Mouse (Mus musculus): Measurements from ENCODE around the gene Chd6.

The Chd6 gene

DNA sequence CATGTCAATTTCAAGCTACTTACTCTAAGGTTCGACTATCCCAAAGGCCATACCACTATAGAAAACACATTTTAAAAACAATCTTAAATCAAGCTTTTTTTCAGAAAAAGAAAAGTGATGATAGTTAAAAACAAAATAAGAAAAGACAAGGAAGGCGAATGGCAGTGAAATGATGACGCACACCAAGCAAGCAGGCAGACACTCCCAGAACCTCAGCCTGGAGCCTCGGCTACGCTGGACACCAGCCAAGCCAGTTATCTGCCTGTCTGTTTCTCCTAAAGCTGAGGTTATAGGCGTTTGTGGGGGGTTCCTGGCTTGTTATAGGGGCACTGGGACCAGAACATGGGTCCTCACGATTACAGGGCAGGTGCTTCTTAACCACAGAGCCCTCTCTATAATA is 76.5 kb downstream of the Chd6 start:
- no peak for TF ChIP-seq POU5F1 (IDR thresholded peaks at IDR 0.05; ENCODE audit: borderline replicate concordance, low read length)
- TF ChIP-seq CTCF (conservative IDR thresholded peaks at IDR 0.05; ENCODE audit: low read length), result no peak
- TF ChIP-seq NANOG (IDR thresholded peaks at IDR 0.05; ENCODE audit: borderline replicate concordance, low read length), result no peak
- H3K36me3 ChIP-seq (ENCODE audit: insufficient read depth, low read length), result peaks cover 70% of the 10 kb centered on the region
- no peaks in the 10 kb centered on the region for H3K27me3 ChIP-seq (ENCODE audit: insufficient read depth, low read length)
- H3K9me3 ChIP-seq (ENCODE audit: low read length), result no peaks in the 10 kb centered on the region
- no peaks in the 10 kb centered on the region for H3K4me1 ChIP-seq (replicated peaks; ENCODE audit: low read depth, low read length)
- H3K4me3 ChIP-seq (replicated peaks; ENCODE audit: low read length), result no peak overlapping the region

DNA sequence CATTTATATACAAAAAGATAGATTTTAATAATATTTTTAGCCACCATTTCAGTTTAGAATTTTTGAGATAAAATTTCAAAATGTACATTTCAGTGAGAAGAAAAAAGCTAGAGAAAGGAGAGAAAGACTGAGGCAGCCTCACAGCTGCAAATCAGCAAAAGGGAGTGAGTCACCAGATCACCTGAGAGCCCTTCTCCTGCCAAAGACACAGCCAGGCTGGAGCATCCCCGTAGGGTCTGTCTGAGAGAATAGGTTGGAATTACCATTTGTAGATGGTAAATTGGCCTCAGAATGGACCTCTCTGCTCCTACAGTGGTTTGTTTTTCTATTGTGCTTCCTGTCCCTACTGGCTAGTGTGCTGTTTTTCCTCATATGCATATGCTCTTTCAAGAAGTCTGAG is 84.3 kb downstream of the Chd6 start:
- Histone ChIP-seq H3K4me1 (replicated peaks; ENCODE audit: low read depth, low read length) (no peaks in the 10 kb centered on the region), H3K9me3 (ENCODE audit: low read length) (no peaks in the 10 kb centered on the region), H3K4me3 (replicated peaks; ENCODE audit: low read length) (no peak overlapping the region), H3K27me3 (ENCODE audit: insufficient read depth, low read length) (no peaks in the 10 kb centered on the region), H3K36me3 (ENCODE audit: insufficient read depth, low read length) (peaks cover 85% of the 10 kb centered on the region)
- TF ChIP-seq POU5F1 (IDR thresholded peaks at IDR 0.05; ENCODE audit: borderline replicate concordance, low read length), result no peak
- TF ChIP-seq NANOG (IDR thresholded peaks at IDR 0.05; ENCODE audit: borderline replicate concordance, low read length), result no peak
- TF ChIP-seq CTCF (conservative IDR thresholded peaks at IDR 0.05; ENCODE audit: low read length), result no peak

DNA sequence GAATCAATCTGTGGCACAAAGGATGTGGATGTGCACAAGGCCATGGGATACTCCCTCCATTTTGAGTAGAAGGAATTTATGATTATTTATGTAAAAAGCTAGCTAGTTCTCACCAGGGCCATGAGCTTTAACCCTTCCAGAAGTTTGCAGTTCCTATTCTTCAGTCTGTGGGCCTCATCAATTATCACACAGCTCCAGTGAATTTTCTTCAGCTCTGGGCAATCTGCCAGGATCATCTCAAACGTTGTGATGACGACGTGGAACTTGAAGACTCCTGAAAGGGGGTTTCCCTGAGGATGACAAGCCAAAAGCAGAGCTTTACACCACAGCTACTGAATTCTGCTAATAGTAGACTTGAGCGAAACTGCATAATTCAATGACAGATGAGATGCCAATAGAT is 91.0 kb downstream of the Chd6 start:
- H3K4me3 ChIP-seq (replicated peaks; ENCODE audit: low read length), result no peak overlapping the region
- H3K4me1 ChIP-seq (replicated peaks; ENCODE audit: low read depth, low read length), result no peaks in the 10 kb centered on the region
- peaks cover 92% of the 10 kb centered on the region for H3K36me3 ChIP-seq (ENCODE audit: insufficient read depth, low read length)
- no peaks in the 10 kb centered on the region for H3K9me3 ChIP-seq (ENCODE audit: low read length)
- TF ChIP-seq POU5F1 (IDR thresholded peaks at IDR 0.05; ENCODE audit: borderline replicate concordance, low read length) (no peak), NANOG (IDR thresholded peaks at IDR 0.05; ENCODE audit: borderline replicate concordance, low read length) (no peak), CTCF (conservative IDR thresholded peaks at IDR 0.05; ENCODE audit: low read length) (no peak)
- no peaks in the 10 kb centered on the region for H3K27me3 ChIP-seq (ENCODE audit: insufficient read depth, low read length)

DNA sequence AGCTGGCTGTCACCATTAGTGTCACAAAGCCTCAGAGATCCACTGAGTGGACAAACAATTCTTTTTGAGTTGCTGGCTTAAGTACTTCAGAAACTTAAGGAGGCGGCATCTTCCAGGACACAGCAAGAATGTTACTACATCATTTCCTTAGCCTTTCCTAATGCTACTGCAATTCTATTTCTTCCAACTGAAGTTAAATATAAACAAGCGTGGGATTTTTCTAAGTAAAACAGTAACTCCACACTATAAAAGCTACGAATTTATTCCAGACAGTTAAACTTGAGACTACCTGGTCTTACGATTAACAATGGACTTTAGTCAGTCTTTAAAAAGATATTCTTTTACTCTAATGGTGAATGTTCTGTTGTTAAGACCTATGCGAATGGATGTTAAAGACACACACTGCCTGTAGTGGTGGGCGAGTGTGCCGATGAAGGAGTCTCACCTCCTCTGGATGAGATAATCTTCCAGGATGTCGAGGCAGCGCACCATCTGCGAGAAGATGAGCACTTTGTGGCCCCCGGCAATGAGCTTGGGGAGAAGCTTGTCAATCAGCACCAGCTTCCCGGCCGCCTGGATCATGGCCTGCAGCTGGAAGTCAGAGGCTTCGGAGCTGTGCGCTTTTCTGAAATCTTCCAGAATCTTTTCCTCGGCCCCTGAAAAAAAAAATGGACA is 96.2 kb downstream of the Chd6 start:
- Histone ChIP-seq H3K36me3 (ENCODE audit: insufficient read depth, low read length) (peaks cover 96% of the 10 kb centered on the region), H3K4me3 (replicated peaks; ENCODE audit: low read length) (no peak overlapping the region), H3K9me3 (ENCODE audit: low read length) (no peaks in the 10 kb centered on the region), H3K4me1 (replicated peaks; ENCODE audit: low read depth, low read length) (no peaks in the 10 kb centered on the region), H3K27me3 (ENCODE audit: insufficient read depth, low read length) (no peaks in the 10 kb centered on the region)
- TF ChIP-seq CTCF (conservative IDR thresholded peaks at IDR 0.05; ENCODE audit: low read length) (no peak), POU5F1 (IDR thresholded peaks at IDR 0.05; ENCODE audit: borderline replicate concordance, low read length) (no peak), NANOG (IDR thresholded peaks at IDR 0.05; ENCODE audit: borderline replicate concordance, low read length) (no peak)

DNA sequence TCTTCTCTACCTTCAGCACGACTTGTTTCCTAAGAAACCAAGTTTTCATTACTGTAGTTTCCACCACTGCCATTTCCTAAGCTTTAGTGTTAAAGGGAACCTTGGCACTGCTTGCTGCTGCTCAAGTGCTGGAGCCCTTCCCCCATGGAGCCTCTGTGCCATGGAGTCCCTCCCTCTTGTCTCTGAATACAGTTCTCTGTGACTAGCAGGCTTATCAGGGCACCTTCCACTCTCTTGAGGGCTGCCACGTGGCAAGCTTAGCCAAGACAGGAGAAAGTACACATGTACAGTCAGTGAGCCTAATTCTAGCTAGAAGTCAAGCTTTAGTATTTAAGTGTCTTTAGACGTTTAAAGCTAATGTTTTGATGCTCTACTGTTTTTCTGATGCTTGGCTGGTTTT is 104.5 kb downstream of the Chd6 start:
- H3K9me3 ChIP-seq (ENCODE audit: low read length), result no peaks in the 10 kb centered on the region
- TF ChIP-seq POU5F1 (IDR thresholded peaks at IDR 0.05; ENCODE audit: borderline replicate concordance, low read length) (no peak), NANOG (IDR thresholded peaks at IDR 0.05; ENCODE audit: borderline replicate concordance, low read length) (no peak), CTCF (conservative IDR thresholded peaks at IDR 0.05; ENCODE audit: low read length) (no peak)
- H3K4me3 ChIP-seq (replicated peaks; ENCODE audit: low read length), result no peak overlapping the region
- H3K36me3 ChIP-seq (ENCODE audit: insufficient read depth, low read length), result peaks cover 60% of the 10 kb centered on the region
- no peaks in the 10 kb centered on the region for H3K27me3 ChIP-seq (ENCODE audit: insufficient read depth, low read length)
- no peaks in the 10 kb centered on the region for H3K4me1 ChIP-seq (replicated peaks; ENCODE audit: low read depth, low read length)

DNA sequence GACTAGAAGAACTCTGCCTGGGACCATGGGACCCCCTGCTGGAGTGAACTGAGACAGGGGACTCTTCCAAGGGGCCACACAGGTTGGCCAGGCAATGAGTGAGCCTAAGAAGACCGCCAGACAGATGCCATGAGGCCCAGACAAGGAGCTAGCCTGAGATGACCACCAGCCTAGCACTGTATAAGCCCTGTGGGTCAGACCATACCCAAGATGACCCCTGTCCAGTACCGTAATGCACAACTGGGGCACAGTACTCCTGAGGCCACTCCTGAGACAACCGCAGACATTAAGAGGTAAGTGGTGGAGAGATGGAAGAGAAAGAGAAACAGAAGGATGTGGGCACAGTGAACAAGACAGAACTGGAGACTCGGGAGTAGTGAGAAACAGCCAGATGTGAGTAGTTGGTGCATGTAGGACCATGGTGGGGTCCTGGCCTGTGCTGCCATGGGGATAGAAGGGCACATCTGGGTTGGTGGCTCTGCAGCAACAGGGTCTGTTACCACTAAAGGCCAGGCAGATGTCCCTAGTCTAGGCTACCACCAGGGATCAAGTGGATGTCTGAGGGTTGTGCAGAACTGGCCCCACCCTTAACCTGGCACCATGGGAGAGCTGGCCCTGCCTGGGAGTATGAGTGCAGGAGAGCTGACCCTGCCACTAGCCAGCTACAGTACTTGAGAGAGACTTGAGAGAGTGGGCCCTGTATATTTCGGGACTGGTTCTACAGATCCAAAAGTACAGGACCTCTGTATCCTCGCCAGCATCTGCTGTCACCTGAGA is 111.7 kb downstream of the Chd6 start:
- TF ChIP-seq NANOG (IDR thresholded peaks at IDR 0.05; ENCODE audit: borderline replicate concordance, low read length), result no peak
- TF ChIP-seq POU5F1 (IDR thresholded peaks at IDR 0.05; ENCODE audit: borderline replicate concordance, low read length), result no peak
- no peak for TF ChIP-seq CTCF (conservative IDR thresholded peaks at IDR 0.05; ENCODE audit: low read length)
- H3K36me3 ChIP-seq (ENCODE audit: insufficient read depth, low read length), result peaks cover 50% of the 10 kb centered on the region
- H3K4me3 ChIP-seq (replicated peaks; ENCODE audit: low read length), result no peak overlapping the region

DNA sequence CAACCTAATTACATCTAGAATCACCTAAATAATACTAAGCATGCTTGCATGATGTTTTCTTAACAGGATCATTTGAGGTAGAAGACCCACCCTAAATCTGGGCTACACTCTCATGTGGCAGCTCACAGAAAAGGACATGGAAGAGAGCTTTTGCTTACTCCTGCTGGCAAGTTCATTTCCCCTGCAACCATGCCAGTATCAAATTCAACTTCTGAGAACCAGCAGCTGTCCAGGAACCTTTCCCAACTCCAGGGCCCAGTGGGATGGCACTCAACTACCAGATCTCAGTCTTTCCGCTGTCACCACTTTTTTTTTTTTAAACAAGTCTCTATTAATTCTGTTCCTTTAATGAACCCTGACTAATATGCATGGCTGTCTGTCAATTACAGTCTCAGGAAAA is 114.7 kb downstream of the Chd6 start:
- H3K27me3 ChIP-seq (ENCODE audit: insufficient read depth, low read length), result no peaks in the 10 kb centered on the region
- peaks cover 74% of the 10 kb centered on the region for H3K36me3 ChIP-seq (ENCODE audit: insufficient read depth, low read length)
- no peak overlapping the region for H3K4me3 ChIP-seq (replicated peaks; ENCODE audit: low read length)
- H3K9me3 ChIP-seq (ENCODE audit: low read length), result no peaks in the 10 kb centered on the region
- no peaks in the 10 kb centered on the region for H3K4me1 ChIP-seq (replicated peaks; ENCODE audit: low read depth, low read length)
- TF ChIP-seq NANOG (IDR thresholded peaks at IDR 0.05; ENCODE audit: borderline replicate concordance, low read length) (no peak), POU5F1 (IDR thresholded peaks at IDR 0.05; ENCODE audit: borderline replicate concordance, low read length) (no peak), CTCF (conservative IDR thresholded peaks at IDR 0.05; ENCODE audit: low read length) (no peak)

More for the DNA sequence above, 111.7 kb downstream of the Chd6 start:
- no peaks in the 10 kb centered on the region for H3K27me3 ChIP-seq (ENCODE audit: insufficient read depth, low read length)
- no peaks in the 10 kb centered on the region for H3K9me3 ChIP-seq (ENCODE audit: low read length)
- H3K4me1 ChIP-seq (replicated peaks; ENCODE audit: low read depth, low read length), result no peaks in the 10 kb centered on the region

DNA sequence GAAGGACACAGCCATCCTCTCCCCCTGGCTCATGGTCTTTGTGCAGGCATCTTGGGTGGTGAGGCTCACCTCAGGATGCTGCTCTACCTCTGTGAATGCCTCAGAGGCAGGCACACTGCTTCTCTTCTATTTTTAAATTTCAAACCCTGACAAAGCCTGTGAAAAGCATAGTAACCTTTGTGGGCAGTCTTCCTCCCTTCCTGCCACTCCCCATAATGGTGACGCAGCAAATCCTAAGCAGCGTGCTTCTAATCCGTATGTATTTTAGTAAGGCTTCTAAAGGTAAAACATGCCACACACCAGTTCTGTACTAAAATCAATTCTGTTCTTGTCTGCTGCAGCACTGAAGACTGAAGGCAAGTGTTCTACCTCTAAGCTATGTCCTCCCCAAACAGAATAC is 116.4 kb downstream of the Chd6 start:
- Histone ChIP-seq H3K4me3 (replicated peaks; ENCODE audit: low read length) (no peak overlapping the region), H3K9me3 (ENCODE audit: low read length) (no peaks in the 10 kb centered on the region), H3K4me1 (replicated peaks; ENCODE audit: low read depth, low read length) (peaks cover 5% of the 10 kb centered on the region; the same call in 1 of the 2 replicates), H3K27me3 (ENCODE audit: insufficient read depth, low read length) (no peaks in the 10 kb centered on the region), H3K36me3 (ENCODE audit: insufficient read depth, low read length) (peaks cover 84% of the 10 kb centered on the region)
- no peak for TF ChIP-seq POU5F1 (IDR thresholded peaks at IDR 0.05; ENCODE audit: borderline replicate concordance, low read length)
- no peak for TF ChIP-seq CTCF (conservative IDR thresholded peaks at IDR 0.05; ENCODE audit: low read length)
- TF ChIP-seq NANOG (IDR thresholded peaks at IDR 0.05; ENCODE audit: borderline replicate concordance, low read length), result no peak
